Mouse (Mus musculus): ENCODE measurements at regions not wholly inside any gene's neighbourhood (a gene's known extent, or its start where the extent isn't known, plus 50 kb on each side); places are given as distances from the start of the nearest gene placed in this dataset.

GRCm38 (mm10) chr3:54613845-54614244, 78.8 kb upstream of the Supt20 start:
- 76% methylated on average over 2 of the region's 2 CpGs for WGBS
- Histone ChIP-seq H3K9ac (replicated peaks) (no peak overlapping the region), H3K4me1 (no peaks in the 10 kb centered on the region), H3K9me3 (no peaks in the 10 kb centered on the region), H3K4me3 (no peak overlapping the region), H3K27ac (replicated peaks) (no peak overlapping the region), H3K27me3 (no peaks in the 10 kb centered on the region), H3K36me3 (no peaks in the 10 kb centered on the region), H3K4me2 (replicated peaks) (no peak overlapping the region)
- ATAC-seq (replicated peaks), result no peak

DNA sequence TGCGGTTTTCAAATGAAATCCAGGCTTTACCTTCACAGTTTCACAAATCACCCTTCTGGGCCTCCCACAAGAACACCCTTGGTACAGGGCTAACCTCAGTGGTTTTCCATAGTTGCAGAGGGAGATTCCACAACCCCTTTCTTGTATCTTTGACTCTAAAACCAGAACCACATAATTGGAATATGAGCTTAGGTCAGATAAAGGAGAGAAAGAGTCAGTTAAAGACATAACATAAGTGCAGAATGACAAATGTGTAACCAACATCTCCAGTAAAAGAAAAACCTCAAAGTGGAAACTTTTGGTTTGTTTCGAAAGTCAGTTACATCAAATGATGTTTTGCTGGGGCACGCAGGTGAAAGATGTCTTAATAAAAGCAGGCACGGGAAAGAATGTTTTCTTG, 75.3 kb upstream of the Supt20 start:
- WGBS, result 94% methylated on average over 4 of the region's 4 CpGs
- no peaks in the 10 kb centered on the region for H3K36me3 ChIP-seq
- no peak for ATAC-seq (replicated peaks)
- H3K27ac ChIP-seq (replicated peaks), result no peak overlapping the region
- no peaks in the 10 kb centered on the region for H3K9me3 ChIP-seq
- H3K27me3 ChIP-seq, result no peaks in the 10 kb centered on the region
- H3K4me3 ChIP-seq, result no peak overlapping the region
- no peaks in the 10 kb centered on the region for H3K4me1 ChIP-seq
- H3K4me2 ChIP-seq (replicated peaks), result no peak overlapping the region
- no peak overlapping the region for H3K9ac ChIP-seq (replicated peaks)

DNA sequence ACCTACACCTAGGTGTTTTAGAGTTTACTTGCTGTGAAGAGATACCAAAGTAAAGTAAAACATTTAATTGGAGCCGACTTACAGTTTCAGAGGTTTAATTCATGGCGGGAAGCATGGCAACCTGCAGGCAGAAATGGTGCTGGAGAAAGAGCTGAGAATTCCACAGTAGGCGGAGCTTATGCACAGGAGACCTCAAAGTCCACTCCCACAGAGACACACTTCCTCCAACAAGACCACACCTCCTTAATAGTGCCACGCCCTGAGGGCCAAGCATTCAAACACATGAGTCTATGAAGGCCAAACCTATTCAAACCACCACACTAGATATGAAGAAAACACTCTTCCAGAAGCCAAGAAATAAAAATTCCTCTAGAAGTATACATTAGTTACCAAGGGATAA, 74.3 kb upstream of the Supt20 start:
- Histone ChIP-seq H3K4me2 (replicated peaks) (no peak overlapping the region), H3K36me3 (no peaks in the 10 kb centered on the region), H3K27ac (replicated peaks) (no peak overlapping the region), H3K27me3 (no peaks in the 10 kb centered on the region), H3K4me3 (no peak overlapping the region), H3K9ac (replicated peaks) (no peak overlapping the region), H3K4me1 (no peaks in the 10 kb centered on the region), H3K9me3 (no peaks in the 10 kb centered on the region)
- no peak for ATAC-seq (replicated peaks)
- 92% methylated on average over 4 of the region's 4 CpGs for WGBS

GRCm38 (mm10) chr3:54630254-54630653, 62.4 kb upstream of the Supt20 start:
- Histone ChIP-seq H3K27ac (replicated peaks) (no peak overlapping the region), H3K9ac (replicated peaks) (no peak overlapping the region), H3K9me3 (no peaks in the 10 kb centered on the region), H3K4me2 (replicated peaks) (no peak overlapping the region), H3K27me3 (no peaks in the 10 kb centered on the region), H3K36me3 (no peaks in the 10 kb centered on the region), H3K4me3 (no peak overlapping the region), H3K4me1 (no peaks in the 10 kb centered on the region)
- ATAC-seq (replicated peaks), result no peak
- 83% methylated on average over 7 of the region's 7 CpGs for WGBS

GRCm38 (mm10) chr3:54632731-54633130, 59.9 kb upstream of the Supt20 start:
- Histone ChIP-seq H3K27ac (replicated peaks) (no peak overlapping the region), H3K4me1 (no peaks in the 10 kb centered on the region), H3K9me3 (no peaks in the 10 kb centered on the region), H3K4me2 (replicated peaks) (no peak overlapping the region), H3K36me3 (no peaks in the 10 kb centered on the region), H3K9ac (replicated peaks) (no peak overlapping the region), H3K4me3 (no peak overlapping the region), H3K27me3 (no peaks in the 10 kb centered on the region)
- WGBS, result 98% methylated on average over 13 of the region's 13 CpGs
- no peak for ATAC-seq (replicated peaks)

DNA sequence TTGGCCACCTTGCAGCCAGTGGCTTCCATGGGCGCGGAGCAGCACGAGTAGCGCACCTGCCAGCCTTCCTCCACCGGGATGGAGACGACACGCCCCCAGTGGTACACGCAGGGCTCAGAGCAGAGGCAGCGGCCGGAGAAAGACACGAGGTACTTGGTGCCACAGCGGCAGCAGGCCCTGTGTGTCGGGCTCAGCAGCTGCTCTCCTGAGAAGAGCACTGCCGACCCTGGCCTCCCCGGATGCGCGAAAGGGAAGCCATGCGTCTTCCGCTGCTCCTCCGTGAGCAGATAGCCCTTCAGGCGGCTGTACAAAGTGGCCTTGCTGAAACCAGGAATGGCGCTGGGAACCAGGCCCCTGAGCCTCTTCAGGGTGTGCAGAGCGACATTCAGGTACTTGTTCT, 59.2 kb upstream of the Supt20 start:
- Histone ChIP-seq H3K27me3 (no peaks in the 10 kb centered on the region), H3K4me1 (no peaks in the 10 kb centered on the region), H3K4me2 (replicated peaks) (no peak overlapping the region), H3K27ac (replicated peaks) (no peak overlapping the region), H3K4me3 (no peak overlapping the region), H3K9me3 (no peaks in the 10 kb centered on the region), H3K36me3 (no peaks in the 10 kb centered on the region), H3K9ac (replicated peaks) (no peak overlapping the region)
- ATAC-seq (replicated peaks), result no peak
- 95% methylated on average over 23 of the region's 23 CpGs for WGBS

- no peaks in the 10 kb centered on the region for H3K4me1 ChIP-seq
- WGBS, result 93% methylated on average over 10 of the region's 10 CpGs
- no peak for ATAC-seq (replicated peaks)
These were observed 58.2 kb upstream of the Supt20 start for GRCm38 (mm10) chr3:54634456-54634855.

More at GRCm38 (mm10) chr3:54634456-54634855, 58.2 kb upstream of the Supt20 start:
- no peaks in the 10 kb centered on the region for H3K36me3 ChIP-seq
- H3K9ac ChIP-seq (replicated peaks), result no peak overlapping the region
- no peak overlapping the region for H3K27ac ChIP-seq (replicated peaks)
- H3K4me3 ChIP-seq, result no peak overlapping the region
- no peaks in the 10 kb centered on the region for H3K9me3 ChIP-seq
- H3K4me2 ChIP-seq (replicated peaks), result no peak overlapping the region
- H3K27me3 ChIP-seq, result no peaks in the 10 kb centered on the region
